Mouse (Mus musculus): ENCODE results near the gene Adora1. TPM values are rescaled to one million over a fixed set of nuclear protein-coding genes. Genes with fewer than 3 reads are reported as not detected.

Gene Adora1
- total and polyA plus RNA-seq, 2 experiments, result 3.2 to 17.0 TPM

DNA sequence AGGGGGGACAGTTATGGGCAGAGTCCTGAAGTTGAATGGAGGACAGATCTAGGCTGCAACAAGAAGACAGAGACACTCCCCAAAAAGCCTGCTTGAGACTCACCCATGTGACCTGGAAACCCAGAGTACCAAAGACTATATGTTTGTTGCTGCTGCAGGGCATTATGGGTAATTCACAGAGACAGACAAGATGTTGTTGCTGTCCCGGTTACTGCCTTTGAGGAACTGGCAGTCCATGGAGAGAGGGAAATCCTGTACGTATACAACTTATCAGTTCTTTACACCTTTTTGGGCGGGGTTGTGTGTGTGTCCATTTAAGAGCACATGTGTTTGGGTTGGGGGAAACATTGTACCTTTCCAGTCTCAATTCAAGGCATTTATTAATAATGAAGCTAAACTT lies 3.5 kb downstream of the Adora1 start:
- WGBS, result 92% methylated on average over 3 of the region's 3 CpGs
- no peaks in the 10 kb centered on the region for H3K36me3 ChIP-seq (ENCODE audit: control insufficient read depth, insufficient read depth, low read length)
- H3K4me3 ChIP-seq (ENCODE audit: insufficient read depth, low read depth, low read length), result no peak overlapping the region
- H3K9ac ChIP-seq (ENCODE audit: low read depth, low read length), result no peak overlapping the region
- H3K4me1 ChIP-seq (ENCODE audit: control insufficient read depth, insufficient read depth, low read length), result peaks cover 22% of the 10 kb centered on the region
- H3K27me3 ChIP-seq (ENCODE audit: control insufficient read depth, insufficient read depth, low read length), result no peaks in the 10 kb centered on the region
- H3K27ac ChIP-seq (replicated peaks; ENCODE audit: insufficient read depth, low read depth, low read length), result no peak overlapping the region
- no peak for TF ChIP-seq POLR2A (IDR thresholded peaks at IDR 0.05; ENCODE audit: extremely low read depth, insufficient read depth, low read length)
- no peak for DNase-seq (ENCODE audit: extremely low read depth, low read depth, low spot score)
- H3K79me2 ChIP-seq (ENCODE audit: control insufficient read depth, insufficient read depth, low read length), result 0 out of 2 replicates have a peak, but pooled peaks cover 2% of the 10 kb centered on the region

DNA sequence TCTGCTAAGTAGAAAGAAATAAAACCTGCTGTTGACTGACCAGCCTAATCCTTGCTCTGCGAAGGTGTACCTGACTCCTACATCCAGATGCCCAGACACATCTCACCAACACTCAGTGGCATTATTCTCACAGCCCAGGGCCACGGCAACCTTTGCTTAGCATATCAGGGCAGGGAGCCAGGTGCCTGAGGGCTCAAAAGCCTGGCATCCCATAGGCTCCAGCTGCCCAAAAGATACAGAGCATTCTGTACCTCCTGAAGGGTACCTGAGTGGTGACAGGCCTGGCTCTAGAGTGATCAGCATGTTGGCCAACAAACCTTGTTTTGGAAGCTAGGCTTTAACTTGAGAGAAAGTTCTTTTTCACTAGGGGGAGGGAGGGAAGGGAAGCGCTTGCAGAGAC lies 4.0 kb downstream of the Adora1 start:
- DNase-seq (ENCODE audit: extremely low read depth, low read depth, low spot score), result no peak
- 71% methylated on average over 3 of the region's 3 CpGs for WGBS
- H3K4me1 ChIP-seq (ENCODE audit: control insufficient read depth, insufficient read depth, low read length), result peaks cover 22% of the 10 kb centered on the region
- TF ChIP-seq CTCF (IDR thresholded peaks at IDR 0.05; ENCODE audit: low read depth, low read length) (no peak), POLR2A (IDR thresholded peaks at IDR 0.05; ENCODE audit: extremely low read depth, insufficient read depth, low read length) (no peak)
- H3K27ac ChIP-seq (replicated peaks; ENCODE audit: insufficient read depth, low read depth, low read length), result no peak overlapping the region
- H3K79me2 ChIP-seq (ENCODE audit: control insufficient read depth, insufficient read depth, low read length), result 0 out of 2 replicates have a peak, but pooled peaks cover 2% of the 10 kb centered on the region
- no peaks in the 10 kb centered on the region for H3K36me3 ChIP-seq (ENCODE audit: control insufficient read depth, insufficient read depth, low read length)
- H3K27me3 ChIP-seq (ENCODE audit: control insufficient read depth, insufficient read depth, low read length), result no peaks in the 10 kb centered on the region
- no peak overlapping the region for H3K4me3 ChIP-seq (ENCODE audit: insufficient read depth, low read depth, low read length)
- no peak overlapping the region for H3K9ac ChIP-seq (ENCODE audit: low read depth, low read length)

DNA sequence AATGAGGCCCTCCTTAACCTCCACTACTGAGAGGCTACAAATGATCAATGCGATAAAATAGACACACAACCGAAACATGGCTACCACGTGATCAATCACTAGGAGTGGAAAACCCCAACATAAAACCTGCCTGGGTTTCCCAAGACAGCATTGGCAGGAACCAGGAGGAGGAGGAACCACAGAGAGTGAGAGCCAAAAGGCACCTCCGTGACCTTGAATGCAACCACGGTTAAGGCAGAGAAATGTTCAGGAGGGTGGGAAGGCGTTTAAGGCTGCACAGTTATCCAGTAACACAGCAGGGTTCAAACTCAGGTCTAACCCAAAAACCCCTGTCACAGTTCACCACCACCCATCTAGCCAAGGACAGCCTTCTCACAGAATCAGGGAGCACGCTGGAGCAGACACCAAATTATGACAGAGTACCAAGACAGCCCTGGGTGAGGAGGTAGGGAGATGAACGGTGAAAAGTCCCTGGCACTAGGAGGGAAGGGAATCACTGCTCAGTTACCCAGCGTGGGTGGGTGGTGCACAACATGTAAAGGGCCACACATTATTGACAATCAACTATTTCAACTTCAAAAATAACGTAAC lies 4.5 kb downstream of the Adora1 start:
- Histone ChIP-seq H3K36me3 (ENCODE audit: control insufficient read depth, insufficient read depth, low read length) (no peaks in the 10 kb centered on the region), H3K79me2 (ENCODE audit: control insufficient read depth, insufficient read depth, low read length) (0 out of 2 replicates have a peak, but pooled peaks cover 2% of the 10 kb centered on the region), H3K4me1 (ENCODE audit: control insufficient read depth, insufficient read depth, low read length) (peaks cover 22% of the 10 kb centered on the region), H3K27me3 (ENCODE audit: control insufficient read depth, insufficient read depth, low read length) (no peaks in the 10 kb centered on the region), H3K27ac (replicated peaks; ENCODE audit: insufficient read depth, low read depth, low read length) (no peak overlapping the region), H3K9ac (ENCODE audit: low read depth, low read length) (no peak overlapping the region), H3K4me3 (ENCODE audit: insufficient read depth, low read depth, low read length) (no peak overlapping the region)
- whole genome bisulfite sequencing, result 61% methylated on average over 10 of the region's 10 CpGs
- TF ChIP-seq CTCF (IDR thresholded peaks at IDR 0.05; ENCODE audit: low read depth, low read length), result no peak
- no peak for TF ChIP-seq POLR2A (IDR thresholded peaks at IDR 0.05; ENCODE audit: extremely low read depth, insufficient read depth, low read length)
- DNase-seq (ENCODE audit: extremely low read depth, low read depth, low spot score), result no peak

DNA sequence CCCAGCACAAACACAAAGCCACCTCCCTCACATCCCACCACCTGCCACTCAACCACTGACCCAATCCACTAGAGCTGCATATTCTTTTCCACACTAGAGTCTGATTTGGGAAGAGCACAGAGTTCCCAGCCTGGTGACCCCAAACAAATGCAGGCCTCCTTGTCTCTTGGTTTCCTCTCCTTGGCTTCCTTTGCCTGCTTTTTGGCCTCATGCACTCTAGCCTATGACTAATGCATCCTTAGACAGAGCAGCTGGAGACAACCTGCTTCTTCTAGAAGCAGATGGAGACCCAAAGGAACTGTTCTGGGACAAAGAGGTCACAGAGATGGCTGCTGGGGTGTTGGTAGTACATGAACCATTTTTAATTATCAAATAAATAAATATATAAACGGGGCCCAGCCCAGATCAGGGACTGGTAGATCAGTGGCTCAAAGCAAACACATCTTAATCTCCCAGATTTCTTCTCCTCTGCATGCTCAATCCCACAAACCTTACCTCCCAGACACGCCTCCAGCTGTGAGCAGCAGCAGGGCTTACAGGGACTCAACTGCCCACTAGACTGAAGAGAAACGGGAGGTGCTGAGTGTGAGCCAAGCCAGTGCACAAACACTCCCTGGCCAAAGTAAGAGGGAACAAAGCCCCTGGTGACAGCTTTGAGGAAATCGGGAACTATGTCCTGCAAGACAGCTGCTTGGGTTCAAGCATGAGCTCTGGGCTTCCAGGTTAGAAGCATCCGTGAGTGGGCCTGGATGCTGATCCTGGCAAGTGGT lies 5.2 kb downstream of the Adora1 start:
- H3K27me3 ChIP-seq (ENCODE audit: control insufficient read depth, insufficient read depth, low read length), result no peaks in the 10 kb centered on the region
- no peak overlapping the region for H3K4me3 ChIP-seq (ENCODE audit: insufficient read depth, low read depth, low read length)
- no peaks in the 10 kb centered on the region for H3K36me3 ChIP-seq (ENCODE audit: control insufficient read depth, insufficient read depth, low read length)
- H3K27ac ChIP-seq (replicated peaks; ENCODE audit: insufficient read depth, low read depth, low read length), result no peak overlapping the region
- WGBS, result 81% methylated on average over 5 of the region's 5 CpGs
- peaks cover 20% of the 10 kb centered on the region for H3K4me1 ChIP-seq (ENCODE audit: control insufficient read depth, insufficient read depth, low read length)
- no peak overlapping the region for H3K9ac ChIP-seq (ENCODE audit: low read depth, low read length)
- TF ChIP-seq CTCF (IDR thresholded peaks at IDR 0.05; ENCODE audit: low read depth, low read length) (no peak), POLR2A (IDR thresholded peaks at IDR 0.05; ENCODE audit: extremely low read depth, insufficient read depth, low read length) (no peak)
- 0 out of 2 replicates have a peak, but pooled peaks cover 2% of the 10 kb centered on the region for H3K79me2 ChIP-seq (ENCODE audit: control insufficient read depth, insufficient read depth, low read length)
- DNase-seq (ENCODE audit: extremely low read depth, low read depth, low spot score), result no peak

DNA sequence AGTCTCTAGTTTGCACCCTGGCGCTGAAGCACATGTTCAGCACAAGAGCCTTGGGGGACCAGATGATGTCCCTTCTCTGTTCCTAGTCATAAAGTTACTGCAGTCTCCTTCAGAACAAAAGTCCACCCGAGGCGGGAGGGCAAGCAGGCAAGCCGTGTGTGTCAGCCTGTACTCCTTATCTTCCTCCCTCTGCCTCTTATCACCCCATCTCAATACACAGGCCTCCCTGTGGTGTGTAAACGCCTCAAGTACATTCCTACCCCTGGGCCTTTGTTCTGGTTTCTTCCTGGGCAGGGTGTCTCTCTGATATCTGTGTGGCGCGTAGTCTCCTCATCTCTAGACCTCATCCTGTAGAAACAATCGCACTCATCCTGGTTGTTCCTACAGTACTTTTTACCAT lies 8.5 kb downstream of the Adora1 start:
- Histone ChIP-seq H3K79me2 (ENCODE audit: control insufficient read depth, insufficient read depth, low read length) (no peaks in the 10 kb centered on the region), H3K4me3 (ENCODE audit: insufficient read depth, low read depth, low read length) (no peak overlapping the region), H3K4me1 (ENCODE audit: control insufficient read depth, insufficient read depth, low read length) (peaks cover 9% of the 10 kb centered on the region), H3K36me3 (ENCODE audit: control insufficient read depth, insufficient read depth, low read length) (no peaks in the 10 kb centered on the region), H3K27ac (replicated peaks; ENCODE audit: insufficient read depth, low read depth, low read length) (no peak overlapping the region), H3K9ac (ENCODE audit: low read depth, low read length) (no peak overlapping the region), H3K27me3 (ENCODE audit: control insufficient read depth, insufficient read depth, low read length) (no peaks in the 10 kb centered on the region)
- DNase-seq (ENCODE audit: extremely low read depth, low read depth, low spot score), result no peak
- TF ChIP-seq POLR2A (IDR thresholded peaks at IDR 0.05; ENCODE audit: extremely low read depth, insufficient read depth, low read length) (no peak), CTCF (IDR thresholded peaks at IDR 0.05; ENCODE audit: low read depth, low read length) (no peak)
- 83% methylated on average over 8 of the region's 8 CpGs for WGBS

DNA sequence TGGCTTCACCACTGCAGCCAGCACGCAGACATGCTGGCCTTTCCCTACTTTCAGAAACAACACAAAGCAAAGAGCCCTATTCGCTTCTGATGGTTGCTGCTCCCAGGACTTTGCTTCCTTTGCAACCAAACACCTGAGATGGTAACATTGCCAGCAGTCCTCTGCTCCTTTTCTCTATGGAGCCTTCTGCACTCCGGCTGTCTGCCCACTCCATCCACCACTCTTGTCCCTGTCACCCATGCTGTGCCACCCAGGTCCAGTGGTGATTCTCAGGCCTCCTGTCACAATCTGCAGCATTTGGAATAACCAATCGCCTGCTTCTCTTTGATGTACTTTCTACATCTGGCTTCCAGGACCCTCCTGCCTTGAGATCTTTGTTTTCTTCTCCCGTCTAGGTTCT lies 9.9 kb downstream of the Adora1 start:
- 89% methylated on average over 5 of the region's 5 CpGs for WGBS
- no peak overlapping the region for H3K9ac ChIP-seq (ENCODE audit: low read depth, low read length)
- H3K4me1 ChIP-seq (ENCODE audit: control insufficient read depth, insufficient read depth, low read length), result peaks cover 10% of the 10 kb centered on the region
- DNase-seq (ENCODE audit: extremely low read depth, low read depth, low spot score), result no peak
- no peak overlapping the region for H3K27ac ChIP-seq (replicated peaks; ENCODE audit: insufficient read depth, low read depth, low read length)
- H3K4me3 ChIP-seq (ENCODE audit: insufficient read depth, low read depth, low read length), result no peak overlapping the region
- no peaks in the 10 kb centered on the region for H3K79me2 ChIP-seq (ENCODE audit: control insufficient read depth, insufficient read depth, low read length)
- no peaks in the 10 kb centered on the region for H3K27me3 ChIP-seq (ENCODE audit: control insufficient read depth, insufficient read depth, low read length)
- H3K36me3 ChIP-seq (ENCODE audit: control insufficient read depth, insufficient read depth, low read length), result no peaks in the 10 kb centered on the region
- TF ChIP-seq POLR2A (IDR thresholded peaks at IDR 0.05; ENCODE audit: extremely low read depth, insufficient read depth, low read length) (no peak), CTCF (IDR thresholded peaks at IDR 0.05; ENCODE audit: low read depth, low read length) (no peak)

Data from liver, adult 2 months (tissue).